Mouse (Mus musculus) MEL (cell line): Measurements from ENCODE around the gene Thsd1.

Source experiments
- BHLHE40 ChIP-seq: IDR thresholded peaks from 2 replicates; pipeline ENCODE4 v1.6.1; 2012; ENCODE audit warnings: low read depth, mild to moderate bottlenecking, inconsistent platforms, low read length, improper control_type of control experiment, borderline replicate concordance
- CTCF ChIP-seq, 3 experiments: IDR thresholded peaks in 2 of 3; conservative IDR thresholded peaks in 1 of 3; 2 replicates each; pipeline ENCODE4 v1.5.1; 2011 to 2012; ENCODE audit warnings: low read length in 3 of 3, low read depth in 2 of 3, mild to moderate bottlenecking in 2 of 3, improper control_type of control experiment in 1 of 3, inconsistent platforms in 1 of 3, mixed read lengths in 1 of 3, moderate library complexity in 1 of 3; ENCODE audit not compliant: control insufficient read depth in 1 of 3, insufficient read depth in 1 of 3, poor library complexity in 1 of 3, severe bottlenecking in 1 of 3
- EP300 ChIP-seq, 2 experiments: IDR thresholded peaks; 2 replicates each; pipeline ENCODE4 v1.6.1; 2011; ENCODE audit warnings: improper control_type of control experiment in 2 of 2, low read length in 2 of 2, low read depth in 1 of 2, mild to moderate bottlenecking in 1 of 2
- HCFC1 ChIP-seq: IDR thresholded peaks from 2 replicates; pipeline ENCODE4 v1.6.1; 2012; ENCODE audit warnings: low read depth, mild to moderate bottlenecking, inconsistent platforms, low read length, improper control_type of control experiment, moderate library complexity
- MAX ChIP-seq: IDR thresholded peaks from 2 replicates; pipeline ENCODE4 v1.6.1; 2011; ENCODE audit warnings: low read length, improper control_type of control experiment
- MEF2A ChIP-seq: IDR thresholded peaks from 2 replicates; pipeline ENCODE4 v1.6.1; 2014; ENCODE audit warnings: low read depth, mild to moderate bottlenecking, inconsistent platforms, low read length, improper control_type of control experiment; ENCODE audit not compliant: poor library complexity, insufficient replicate concordance, severe bottlenecking; ENCODE audit errors: extremely low read depth
- MXI1 ChIP-seq: IDR thresholded peaks from 2 replicates; pipeline ENCODE4 v1.6.1; 2011; ENCODE audit warnings: mild to moderate bottlenecking, low read depth, low read length, improper control_type of control experiment
- POLR2A ChIP-seq, 2 experiments: IDR thresholded peaks; 2 replicates each; pipeline ENCODE4 v1.6.1; 2011 to 2012; ENCODE audit warnings: low read length in 2 of 2, mild to moderate bottlenecking in 2 of 2, control low read depth in 1 of 2, improper control_type of control experiment in 1 of 2, low read depth in 1 of 2, moderate library complexity in 1 of 2; ENCODE audit not compliant: control insufficient read depth in 1 of 2, insufficient read depth in 1 of 2, poor library complexity in 1 of 2
- POLR2AphosphoS2 ChIP-seq: IDR thresholded peaks from 2 replicates; pipeline ENCODE4 v1.6.1; 2011; ENCODE audit warnings: low read length, improper control_type of control experiment
- SIN3A ChIP-seq: IDR thresholded peaks from 2 replicates; pipeline ENCODE4 v1.6.1; 2012; ENCODE audit warnings: low read length, improper control_type of control experiment, inconsistent platforms
- UBTF ChIP-seq: IDR thresholded peaks from 2 replicates; pipeline ENCODE4 v1.6.1; 2012; ENCODE audit warnings: low read depth, mild to moderate bottlenecking, inconsistent platforms, low read length, improper control_type of control experiment, moderate library complexity, borderline replicate concordance; ENCODE audit not compliant: insufficient read depth
- USF2 ChIP-seq, 2 experiments: IDR thresholded peaks; 2 replicates each; pipeline ENCODE4 v1.6.1; 2011 to 2012; ENCODE audit warnings: improper control_type of control experiment in 2 of 2, low read length in 2 of 2, borderline replicate concordance in 1 of 2, inconsistent platforms in 1 of 2, low read depth in 1 of 2, mild to moderate bottlenecking in 1 of 2; ENCODE audit not compliant: insufficient read depth in 1 of 2
- ZC3H11A ChIP-seq: IDR thresholded peaks from 2 replicates; pipeline ENCODE4 v1.6.1; 2012; ENCODE audit warnings: low read depth, mild to moderate bottlenecking, inconsistent platforms, low read length, improper control_type of control experiment
- ZNF384 ChIP-seq: IDR thresholded peaks from 2 replicates; pipeline ENCODE4 v1.6.1; 2012; ENCODE audit warnings: low read depth, mild to moderate bottlenecking, inconsistent platforms, low read length, improper control_type of control experiment

- no peak for TF ChIP-seq MXI1
- no peak for TF ChIP-seq POLR2A (IDR thresholded peaks at IDR 0.05; ENCODE audit: control insufficient read depth in 1 of 2, insufficient read depth in 1 of 2, low read depth in 1 of 2, low read length in 2 of 2, poor library complexity in 1 of 2)
- no peak for TF ChIP-seq POLR2AphosphoS2
- TF ChIP-seq CTCF (IDR thresholded peaks at IDR 0.05 in 2 of 3, conservative IDR thresholded peaks at IDR 0.05 in 1 of 3; ENCODE audit: control insufficient read depth in 1 of 3, insufficient read depth in 1 of 3, low read depth in 2 of 3, low read length in 3 of 3, poor library complexity in 1 of 3, severe bottlenecking in 1 of 3) = no peak
- TF ChIP-seq ZNF384 = no peak
- no peak for TF ChIP-seq MAX
- TF ChIP-seq ZC3H11A = no peak
- TF ChIP-seq EP300 (IDR thresholded peaks at IDR 0.05; ENCODE audit: low read depth in 1 of 2, low read length in 2 of 2) = no peak
- TF ChIP-seq USF2 (IDR thresholded peaks at IDR 0.05; ENCODE audit: borderline replicate concordance in 1 of 2, insufficient read depth in 1 of 2, low read depth in 1 of 2, low read length in 2 of 2) = no peak
- TF ChIP-seq UBTF = no peak
- TF ChIP-seq HCFC1 = no peak
- TF ChIP-seq SIN3A = no peak
- no peak for TF ChIP-seq BHLHE40
- no peak for TF ChIP-seq MEF2A
Observed at GRCm38 (mm10) chr8:22302896-22303306, 75.8 kb downstream of the Thsd1 start.
